Mouse (Mus musculus) bone marrow, adult 2 months (tissue): ENCODE measurements around the gene Abo.

Experiments
- CTCF ChIP-seq: fragments of 200-500 bp; IDR thresholded peaks from 2 replicates; pipeline ENCODE4 v1.5.1; 2011; ENCODE audit warnings: low read length, control low read depth; ENCODE audit not compliant: control insufficient read depth, insufficient read depth
- POLR2A ChIP-seq: fragments of 200-500 bp; IDR thresholded peaks from 2 replicates; pipeline ENCODE4 v1.6.1; 2011; ENCODE audit warnings: low read depth, mild to moderate bottlenecking, control low read depth, low read length, borderline replicate concordance; ENCODE audit not compliant: control insufficient read depth

DNA sequence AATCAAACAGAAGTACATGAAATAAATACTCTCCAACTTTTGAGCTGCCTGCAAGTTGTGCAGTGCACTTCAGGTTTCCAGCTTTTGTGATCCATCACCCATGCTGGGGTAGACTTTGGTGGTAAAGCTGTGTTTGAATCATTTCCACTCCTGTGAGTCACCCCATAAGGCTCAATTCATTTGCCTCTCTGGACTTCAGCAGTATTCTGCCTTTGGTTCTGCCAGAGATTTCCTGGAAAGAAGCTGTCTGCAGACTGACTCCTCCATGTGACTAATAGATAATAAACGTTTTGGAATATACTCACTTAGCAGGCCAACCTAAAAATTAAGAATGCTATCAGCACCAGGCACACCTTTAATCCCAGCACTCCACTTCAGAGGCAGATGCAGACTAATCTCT, 36.0 kb upstream of the Abo start:
- no peak for TF ChIP-seq CTCF
- TF ChIP-seq POLR2A, result no peak
